Comparison of ENCODE assay signal across 15 mouse cellular contexts in genomic region chr12:72298222-72298621, GRCm38 (mm10).
DNase-seq lines count a peak whose midpoint lies in the region; ATAC-seq and TF ChIP-seq lines count a peak whose summit lies in the region.
"Had no signal": no experiment of that assay in that cellular context is flagged by ENCODE, and none has a peak within 500 bp of the region (broad histone marks: within the 10 kb centered on the region; RNA-seq: fewer than 3 reads in every experiment).

No protein-coding gene starts in this region.

- TF ChIP-seq CTCF in stomach, postnatal 0 days (IDR thresholded peaks at IDR 0.05; ENCODE audit: low read depth) = no peak

- no peak for ATAC-seq in hindbrain, embryonic 14.5 days (ENCODE audit: low FRiP score)
- ATAC-seq in midbrain, embryonic 14.5 days (ENCODE audit: low FRiP score, low TSS enrichment) = no peak
- ATAC-seq in midbrain, embryonic 16.5 days = no peak
- ATAC-seq in hindbrain, embryonic 16.5 days = peak; percentile 58; the same call in 1 of the 2 replicates
- peak; percentile 47; the same call in 1 of the 2 replicates for ATAC-seq in stomach, postnatal 0 days (ENCODE audit: low FRiP score, low TSS enrichment)
- ATAC-seq: CD4-positive, CD25-positive, alpha-beta regulatory T cell, adult 4 months; forebrain, embryonic 16.5 days had no signal

- no peak overlapping the region for H3K9ac ChIP-seq in hindbrain, embryonic 14.5 days
- no peak overlapping the region for H3K9ac ChIP-seq in midbrain, embryonic 14.5 days (replicated peaks; ENCODE audit: low read length)
- no peak overlapping the region for H3K9ac ChIP-seq in midbrain, embryonic 16.5 days (ENCODE audit: low read depth, low read length)
- H3K9ac ChIP-seq in hindbrain, embryonic 16.5 days (ENCODE audit: low read depth, low read length) = no peak overlapping the region
- H3K9ac ChIP-seq in stomach, postnatal 0 days (ENCODE audit: low read length) = no peak overlapping the region
- H3K9ac ChIP-seq: embryonic facial prominence, embryonic 12.5 days had no signal

- no peaks in the 10 kb centered on the region for H3K9me3 ChIP-seq in hindbrain, embryonic 14.5 days (ENCODE audit: control insufficient read depth, low read length)
- H3K9me3 ChIP-seq in hindbrain, embryonic 10.5 days = no peaks in the 10 kb centered on the region; the same call in 1 of the 2 replicates
- no peaks in the 10 kb centered on the region for H3K9me3 ChIP-seq in midbrain, embryonic 14.5 days (ENCODE audit: control insufficient read depth, low read length)
- H3K9me3 ChIP-seq in midbrain, embryonic 16.5 days (replicated peaks; ENCODE audit: control insufficient read depth, low read length, poor library complexity, severe bottlenecking) = no peaks in the 10 kb centered on the region
- H3K9me3 ChIP-seq in hindbrain, embryonic 16.5 days (ENCODE audit: control insufficient read depth, low read length) = no peaks in the 10 kb centered on the region
- no peaks in the 10 kb centered on the region for H3K9me3 ChIP-seq in stomach, postnatal 0 days (ENCODE audit: control insufficient read depth, low read length)
- H3K9me3 ChIP-seq: embryonic facial prominence, embryonic 12.5 days; G1E had no signal

- 43% methylated on average over 7 of the region's 7 CpGs for WGBS in hindbrain, embryonic 14.5 days
- WGBS in hindbrain, embryonic 10.5 days = 69% methylated on average over 7 of the region's 7 CpGs
- 68% methylated on average over 7 of the region's 7 CpGs for WGBS in midbrain, embryonic 14.5 days
- WGBS in midbrain, embryonic 16.5 days = 63% methylated on average over 7 of the region's 7 CpGs
- 53% methylated on average over 7 of the region's 7 CpGs for WGBS in hindbrain, embryonic 16.5 days
- WGBS in stomach, postnatal 0 days = 41% methylated on average over 7 of the region's 7 CpGs

- no peak overlapping the region for H3K4me2 ChIP-seq in hindbrain, embryonic 14.5 days (replicated peaks)
- H3K4me2 ChIP-seq in midbrain, embryonic 14.5 days (ENCODE audit: low read length) = no peak overlapping the region
- no peak overlapping the region for H3K4me2 ChIP-seq in midbrain, embryonic 16.5 days (ENCODE audit: low read length)
- H3K4me2 ChIP-seq in hindbrain, embryonic 16.5 days (ENCODE audit: low read length) = no peak overlapping the region
- no peak overlapping the region for H3K4me2 ChIP-seq in stomach, postnatal 0 days (replicated peaks; ENCODE audit: low read depth)
- H3K4me2 ChIP-seq: embryonic facial prominence, embryonic 12.5 days had no signal

- no peaks in the 10 kb centered on the region for H3K27me3 ChIP-seq in hindbrain, embryonic 14.5 days (ENCODE audit: control insufficient read depth, insufficient read depth, low read length)
- no peaks in the 10 kb centered on the region for H3K27me3 ChIP-seq in hindbrain, embryonic 10.5 days (ENCODE audit: insufficient read depth, poor library complexity, severe bottlenecking)
- no peaks in the 10 kb centered on the region for H3K27me3 ChIP-seq in midbrain, embryonic 14.5 days (ENCODE audit: control insufficient read depth, insufficient read depth, low read length)
- H3K27me3 ChIP-seq in midbrain, embryonic 16.5 days (ENCODE audit: control insufficient read depth, insufficient read depth, low read depth, low read length) = no peaks in the 10 kb centered on the region
- no peaks in the 10 kb centered on the region for H3K27me3 ChIP-seq in hindbrain, embryonic 16.5 days (replicated peaks; ENCODE audit: control insufficient read depth, insufficient read depth, low read length)
- H3K27me3 ChIP-seq in stomach, postnatal 0 days (ENCODE audit: control insufficient read depth, insufficient read depth, low read length) = no peaks in the 10 kb centered on the region
- H3K27me3 ChIP-seq: embryonic facial prominence, embryonic 12.5 days had no signal

- H3K27ac ChIP-seq in hindbrain, embryonic 14.5 days = peak overlapping the region; percentile 39; the same call in 1 of the 2 replicates
- no peak overlapping the region for H3K27ac ChIP-seq in hindbrain, embryonic 10.5 days
- no peak overlapping the region for H3K27ac ChIP-seq in midbrain, embryonic 14.5 days (replicated peaks; ENCODE audit: low read depth, low read length)
- no peak overlapping the region for H3K27ac ChIP-seq in midbrain, embryonic 16.5 days (ENCODE audit: low read length)
- peak overlapping the region; percentile 61; the same call in 1 of the 2 replicates for H3K27ac ChIP-seq in hindbrain, embryonic 16.5 days (ENCODE audit: low read depth, low read length)
- H3K27ac ChIP-seq in stomach, postnatal 0 days (replicated peaks) = no peak overlapping the region
- H3K27ac ChIP-seq: embryonic facial prominence, embryonic 12.5 days; layer of hippocampus, adult 2 months had no signal

- peaks cover 1% of the 10 kb centered on the region for H3K36me3 ChIP-seq in hindbrain, embryonic 14.5 days (replicated peaks; ENCODE audit: control insufficient read depth, insufficient read depth)
- H3K36me3 ChIP-seq in hindbrain, embryonic 10.5 days = peaks cover 7% of the 10 kb centered on the region
- peaks cover 2% of the 10 kb centered on the region; the same call in 1 of the 2 replicates for H3K36me3 ChIP-seq in midbrain, embryonic 14.5 days (ENCODE audit: control insufficient read depth, insufficient read depth, low read length)
- H3K36me3 ChIP-seq in midbrain, embryonic 16.5 days (ENCODE audit: control insufficient read depth, insufficient read depth, low read length) = no peaks in the 10 kb centered on the region
- H3K36me3 ChIP-seq in hindbrain, embryonic 16.5 days (ENCODE audit: control insufficient read depth, insufficient read depth, low read length) = peaks cover under 1% of the 10 kb centered on the region; the same call in 1 of the 2 replicates
- H3K36me3 ChIP-seq in stomach, postnatal 0 days (ENCODE audit: control insufficient read depth, insufficient read depth, low read length) = no peaks in the 10 kb centered on the region
- H3K36me3 ChIP-seq: embryonic facial prominence, embryonic 12.5 days; G1E had no signal

- TF ChIP-seq EP300 in stomach, postnatal 0 days (optimal IDR thresholded peaks at IDR 0.05) = no peak

- peaks cover 4% of the 10 kb centered on the region; the same call in 1 of the 2 replicates for H3K4me1 ChIP-seq in hindbrain, embryonic 14.5 days (replicated peaks; ENCODE audit: control insufficient read depth, insufficient read depth, low read length)
- peaks cover 24% of the 10 kb centered on the region for H3K4me1 ChIP-seq in hindbrain, embryonic 10.5 days (replicated peaks)
- H3K4me1 ChIP-seq in midbrain, embryonic 14.5 days (ENCODE audit: control insufficient read depth, insufficient read depth, low read length) = peaks cover 4% of the 10 kb centered on the region; the same call in 1 of the 2 replicates
- peaks cover 4% of the 10 kb centered on the region; the same call in 1 of the 2 replicates for H3K4me1 ChIP-seq in midbrain, embryonic 16.5 days (ENCODE audit: control insufficient read depth, insufficient read depth, low read length)
- H3K4me1 ChIP-seq in hindbrain, embryonic 16.5 days (ENCODE audit: control insufficient read depth, insufficient read depth, low read depth, low read length) = peaks cover 17% of the 10 kb centered on the region
- H3K4me1 ChIP-seq in stomach, postnatal 0 days (replicated peaks; ENCODE audit: control insufficient read depth, insufficient read depth) = no peaks in the 10 kb centered on the region

- no peak for DNase-seq in hindbrain, embryonic 14.5 days (ENCODE audit: low spot score)
- DNase-seq in hindbrain, embryonic 10.5 days (ENCODE audit: low spot score) = no peak
- peak; percentile 41 for DNase-seq in midbrain, embryonic 14.5 days
- no peak for DNase-seq in stomach, postnatal 0 days (ENCODE audit: low spot score)
- no peak for DNase-seq in spleen, postnatal 14 days (ENCODE audit: low spot score in 2 of 2)
- DNase-seq: cerebellum, postnatal 25 days; left cerebral cortex, postnatal 4 days; right cerebral cortex, postnatal 4 days had no signal

- no peak overlapping the region for H3K4me3 ChIP-seq in hindbrain, embryonic 14.5 days (replicated peaks; ENCODE audit: low read length)
- no peak overlapping the region for H3K4me3 ChIP-seq in hindbrain, embryonic 10.5 days
- no peak overlapping the region for H3K4me3 ChIP-seq in midbrain, embryonic 14.5 days (replicated peaks; ENCODE audit: low read depth, low read length)
- H3K4me3 ChIP-seq in midbrain, embryonic 16.5 days (ENCODE audit: low read depth, low read length) = no peak overlapping the region
- no peak overlapping the region for H3K4me3 ChIP-seq in hindbrain, embryonic 16.5 days (ENCODE audit: low read length)
- no peak overlapping the region for H3K4me3 ChIP-seq in stomach, postnatal 0 days (ENCODE audit: low read depth, low read length)
- H3K4me3 ChIP-seq: embryonic facial prominence, embryonic 12.5 days; layer of hippocampus, adult 2 months had no signal

Comparison
In these comparisons a context has a peak if more than half of its experiments do, and no peak if none do; other contexts are left out.
1. ATAC-seq: peak in hindbrain, embryonic 16.5 days (single experiment) and stomach, postnatal 0 days (single experiment); none in hindbrain, embryonic 14.5 days (single experiment), midbrain, embryonic 14.5 days (single experiment) and midbrain, embryonic 16.5 days (single experiment).
2. H3K27ac ChIP-seq: peak in hindbrain, embryonic 14.5 days (single experiment) and hindbrain, embryonic 16.5 days (single experiment); none in hindbrain, embryonic 10.5 days (single experiment), midbrain, embryonic 14.5 days (single experiment), midbrain, embryonic 16.5 days (single experiment) and stomach, postnatal 0 days (single experiment).